Mouse (Mus musculus): Measurements from ENCODE around the gene Qsox2. TPM values are rescaled to one million over a fixed set of nuclear protein-coding genes. Genes with fewer than 3 reads are reported as not detected.

The Qsox2 gene
- polyA plus RNA-seq (2012; rRNA removed): 17.5 and 19.1 TPM in 2 replicates

GRCm38 (mm10) chr2:26237290-26237782, at the start of gene Qsox2:
TSS of gene Qsox2 (minus strand) at chr2:26237525.

GRCm38 (mm10) chr2:26208126-26208789, 29.1 kb downstream of the Qsox2 start, which contains the start of gene Lhx3:
TSS of gene Lhx3 (minus strand) at chr2:26208289.

Other genes with a start within 250 kb of the Qsox2 start
- 91.3 and 92.9 TPM in 2 replicates for gene Ubac1, start 215.8 kb downstream of the Qsox2 start, polyA plus RNA-seq (2012; rRNA removed)
- 8.8 and 9.2 TPM in 2 replicates for gene Nacc2, start 114.3 kb downstream of the Qsox2 start, polyA plus RNA-seq (2012; rRNA removed)
- 1.4 and 3.3 TPM in 2 replicates for gene Lhx3, start 29.2 kb downstream of the Qsox2 start, polyA plus RNA-seq (2012; rRNA removed)
- gene Ccdc187, start 57.0 kb upstream of the Qsox2 start, polyA plus RNA-seq (2012; rRNA removed): 1.4 and 1.5 TPM in 2 replicates
- gene Gpsm1, start 78.0 kb upstream of the Qsox2 start, polyA plus RNA-seq (2012; rRNA removed): 142 and 150 TPM in 2 replicates
- gene Dnlz, start 114.6 kb upstream of the Qsox2 start, polyA plus RNA-seq (2012; rRNA removed): 28.7 and 32.5 TPM in 2 replicates
- gene Card9, start 123.4 kb upstream of the Qsox2 start, polyA plus RNA-seq (2012; rRNA removed): 2.8 and 2.9 TPM in 2 replicates
- 48.5 and 57.4 TPM in 2 replicates for gene Snapc4, start 143.1 kb upstream of the Qsox2 start, polyA plus RNA-seq (2012; rRNA removed)
- 267 and 269 TPM in 2 replicates for gene Entr1, start 151.8 kb upstream of the Qsox2 start, polyA plus RNA-seq (2012; rRNA removed)
- gene Pmpca, start 151.8 kb upstream of the Qsox2 start, polyA plus RNA-seq (2012; rRNA removed): 124 and 130 TPM in 2 replicates
- 41.5 and 43.5 TPM in 2 replicates for gene Inpp5e, start 171.7 kb upstream of the Qsox2 start, polyA plus RNA-seq (2012; rRNA removed)
- gene Sec16a, start 207.7 kb upstream of the Qsox2 start, polyA plus RNA-seq (2012; rRNA removed): 42.2 and 47.4 TPM in 2 replicates